Mouse (Mus musculus): Measurements from ENCODE around the gene Rexo1.

Gene Rexo1

GRCm38 (mm10) chr10:80585581-80585980 is 24.2 kb upstream of the Rexo1 start:
- intact Hi-C loops (cut with DNase I): no loop called here

DNA sequence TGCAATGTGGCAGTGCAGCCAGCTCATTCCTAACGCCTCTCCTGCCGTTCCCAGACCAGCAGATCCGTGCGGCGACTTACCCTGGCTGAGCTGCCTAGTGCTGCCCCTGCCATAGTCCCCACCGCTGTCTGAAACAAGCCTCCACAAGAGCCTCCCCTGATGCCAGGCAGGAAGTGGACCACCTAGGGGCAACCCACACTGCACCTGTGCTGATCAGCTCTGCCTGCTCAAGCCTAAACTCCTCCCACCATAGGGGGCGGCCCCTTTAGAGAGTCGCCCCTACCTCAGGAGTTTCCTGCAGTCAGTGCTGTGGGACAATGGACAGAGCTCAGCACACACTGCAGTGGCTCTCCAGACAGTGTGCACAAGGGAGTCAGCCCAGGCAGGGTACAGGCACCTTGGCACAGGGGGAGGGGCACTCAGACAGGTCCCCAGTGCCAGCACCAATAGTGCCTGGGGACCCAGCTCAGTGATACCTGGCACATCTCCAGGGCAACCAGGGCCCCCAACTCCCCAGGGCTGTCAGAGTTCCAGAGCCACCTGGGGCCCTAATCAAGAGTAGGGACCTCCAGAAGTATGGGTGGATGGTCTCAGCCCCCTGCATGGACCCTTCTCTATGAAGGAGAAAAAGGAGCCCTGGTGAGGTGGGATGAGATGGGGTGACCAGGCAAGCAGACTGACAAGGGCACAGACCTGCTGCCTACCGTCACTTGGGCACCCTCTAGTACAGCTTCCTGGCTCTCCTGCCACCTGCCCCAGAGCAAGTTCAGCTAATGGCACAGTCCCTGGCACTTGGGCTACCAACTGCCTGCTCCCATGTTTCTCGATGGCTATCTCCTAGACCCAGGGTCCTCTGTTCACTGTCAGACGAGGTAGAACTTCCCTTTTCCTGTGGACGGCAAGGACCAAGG is 23.5 kb upstream of the Rexo1 start:
- intact Hi-C loops (cut with DNase I): no loop called here

- intact Hi-C loops (cut with DNase I): no loop called here
Measured at GRCm38 (mm10) chr10:80584045-80584488, 22.7 kb upstream of the Rexo1 start.

DNA sequence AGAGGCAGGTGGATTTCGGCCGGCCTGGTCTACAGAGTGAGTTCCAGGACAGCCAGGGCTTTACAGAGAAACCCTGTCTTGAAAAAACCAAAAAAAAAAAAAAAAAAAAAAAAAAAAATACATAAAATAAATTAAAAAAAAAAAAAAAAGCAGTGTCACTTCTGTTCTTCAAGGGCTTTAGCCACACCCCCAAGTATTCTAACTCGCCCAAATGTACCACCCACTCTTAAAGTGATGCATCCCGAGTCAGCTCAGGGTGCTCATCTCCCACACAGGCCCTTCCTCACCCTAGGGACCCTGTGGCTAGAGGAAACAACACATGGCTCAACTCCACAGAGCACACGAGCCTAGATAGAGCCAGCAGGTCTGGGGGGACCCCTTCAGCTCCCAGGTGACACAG is 21.7 kb upstream of the Rexo1 start:
- intact Hi-C loops (cut with DNase I): no loop called here

GRCm38 (mm10) chr10:80578911-80579310 is 17.6 kb upstream of the Rexo1 start:
- intact Hi-C loops (cut with DNase I): loop anchor here (5.0 kb wide), 2 partner anchors 43 to 108 kb away; partner anchors contain the start of gene Csnk1g2

DNA sequence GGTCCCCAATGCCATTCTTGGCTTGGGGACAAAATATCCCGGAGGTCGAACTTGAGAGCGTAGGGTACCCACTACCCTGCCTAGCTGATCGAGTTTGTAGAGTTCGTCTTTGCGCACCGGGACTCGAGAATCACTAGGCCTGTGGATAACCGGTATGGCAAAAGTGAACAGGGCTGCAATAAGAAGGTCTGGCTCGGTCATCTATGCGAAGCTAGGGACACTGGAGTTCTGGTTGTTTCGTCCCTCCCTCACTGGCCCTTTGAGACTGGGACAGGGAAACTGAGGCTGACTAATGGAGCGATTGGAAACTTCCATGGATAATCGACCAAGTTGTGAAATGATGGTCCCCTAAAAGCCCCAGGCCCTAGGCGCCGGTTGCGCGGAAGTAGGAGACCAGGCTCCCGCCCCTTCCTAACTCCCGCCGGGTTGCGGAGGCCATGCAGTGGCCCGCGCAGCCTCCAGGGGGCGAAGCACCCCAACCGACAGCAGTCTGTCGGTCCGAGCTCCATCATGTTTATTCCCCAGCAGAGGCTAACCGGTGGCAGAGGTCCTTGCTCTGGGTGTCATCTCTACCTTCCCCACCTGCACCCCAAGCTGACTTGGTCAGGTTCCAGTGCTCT is 16.9 kb upstream of the Rexo1 start:
- intact Hi-C loops (cut with DNase I): loop anchor here (5.0 kb wide), 2 partner anchors 44 to 109 kb away; partner anchors contain the start of gene Csnk1g2

DNA sequence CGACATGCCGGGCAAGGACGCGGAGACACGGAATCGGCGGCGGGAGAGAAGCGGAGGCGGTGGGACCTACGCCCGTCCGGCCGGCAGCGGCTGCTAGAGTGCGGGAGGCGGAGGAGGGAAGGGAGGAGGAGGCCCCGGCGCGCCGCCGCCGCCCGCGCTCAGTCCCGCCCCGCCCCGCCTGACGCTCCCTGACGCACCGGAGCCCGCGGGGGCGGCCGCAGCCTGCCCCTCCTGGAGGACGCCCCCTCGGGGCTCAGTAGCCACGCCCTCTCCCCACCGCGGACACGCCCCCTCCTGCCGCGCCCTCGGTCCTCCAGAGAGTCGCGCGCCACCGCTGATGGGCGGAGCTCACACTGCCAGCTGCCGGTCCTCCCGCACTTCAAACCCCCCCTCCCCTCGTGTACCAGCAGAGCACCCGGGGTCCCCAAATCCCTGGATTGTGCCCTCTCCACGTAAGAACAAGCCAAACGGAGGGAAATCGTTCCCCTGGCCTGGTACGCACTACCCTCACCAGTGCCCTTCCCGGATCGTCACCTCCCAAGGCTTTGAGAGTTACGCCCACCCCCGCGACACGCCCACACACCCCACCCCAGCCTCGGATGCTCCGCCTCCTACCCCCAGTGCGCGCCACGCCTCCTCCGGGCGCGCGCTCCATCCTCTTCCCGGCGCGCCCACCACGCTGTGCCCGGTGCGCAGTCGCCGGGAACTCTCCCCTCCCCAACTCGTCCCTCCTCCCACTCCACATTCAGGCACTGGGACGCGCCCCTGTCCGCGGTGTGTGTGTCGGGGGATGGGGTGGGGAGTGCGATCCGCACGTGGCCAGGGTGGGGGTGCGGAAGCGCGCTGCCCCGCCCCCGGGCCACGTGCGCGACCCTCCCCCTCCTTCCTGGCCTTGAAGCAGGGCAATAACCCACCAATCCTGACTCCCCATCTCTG is 16.1 kb upstream of the Rexo1 start, which contains the start of gene Klf16:
Gene Klf16 (minus strand): TSS at position 127 of the 936 bp plus-strand sequence.
- intact Hi-C loops (cut with DNase I): loop anchor here (5.0 kb wide), 2 partner anchors 45 to 110 kb away; partner anchors contain the start of gene Csnk1g2

DNA sequence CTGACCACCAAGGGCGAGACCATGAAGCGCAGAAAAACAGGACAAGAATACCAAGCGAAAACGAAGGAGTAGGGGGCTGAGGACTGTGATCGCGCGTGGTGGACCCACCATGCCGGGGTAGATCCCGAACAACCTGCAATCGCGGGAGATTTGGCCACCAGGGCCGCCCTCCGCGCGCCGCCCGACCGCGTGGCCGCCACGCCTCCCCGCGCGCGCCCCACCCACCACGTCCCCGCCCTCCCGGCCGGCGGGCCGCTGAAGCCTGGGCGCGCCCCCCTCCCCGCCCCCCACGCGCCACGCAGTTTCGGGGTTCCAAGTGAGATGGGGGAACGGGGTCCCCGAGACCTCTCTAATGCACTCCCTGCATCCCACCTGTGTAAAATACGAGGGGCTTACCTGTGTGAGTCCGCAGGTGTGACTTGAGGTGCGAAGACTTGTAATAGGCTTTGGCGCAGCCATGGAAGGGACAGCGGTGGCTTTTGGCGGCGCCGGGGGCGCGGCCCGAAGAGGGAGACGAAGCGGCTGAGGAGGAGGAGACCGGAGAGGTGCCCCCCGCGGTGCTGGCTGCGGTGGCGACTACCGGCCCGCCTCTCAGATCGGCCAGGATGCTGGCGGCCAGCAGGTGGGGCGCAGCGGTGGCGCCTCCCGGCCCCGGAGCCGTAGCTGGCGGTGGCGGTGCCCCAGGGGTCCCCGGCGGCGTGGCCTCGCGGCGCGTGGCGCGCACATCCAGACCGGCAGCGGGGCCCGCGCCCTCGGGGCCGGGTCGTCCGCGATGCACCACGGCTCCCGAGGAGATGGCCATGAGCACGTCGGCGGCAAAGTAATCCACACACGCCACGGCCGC is 15.2 kb upstream of the Rexo1 start:
- intact Hi-C loops (cut with DNase I): loop anchor here (5.0 kb wide), 2 partner anchors 46 to 111 kb away; partner anchors contain the start of gene Csnk1g2

- intact Hi-C loops (cut with DNase I): loop anchor here (5.0 kb wide), 2 partner anchors 46 to 111 kb away; partner anchors contain the start of gene Csnk1g2
Measured at GRCm38 (mm10) chr10:80575925-80576324, 14.6 kb upstream of the Rexo1 start.

DNA sequence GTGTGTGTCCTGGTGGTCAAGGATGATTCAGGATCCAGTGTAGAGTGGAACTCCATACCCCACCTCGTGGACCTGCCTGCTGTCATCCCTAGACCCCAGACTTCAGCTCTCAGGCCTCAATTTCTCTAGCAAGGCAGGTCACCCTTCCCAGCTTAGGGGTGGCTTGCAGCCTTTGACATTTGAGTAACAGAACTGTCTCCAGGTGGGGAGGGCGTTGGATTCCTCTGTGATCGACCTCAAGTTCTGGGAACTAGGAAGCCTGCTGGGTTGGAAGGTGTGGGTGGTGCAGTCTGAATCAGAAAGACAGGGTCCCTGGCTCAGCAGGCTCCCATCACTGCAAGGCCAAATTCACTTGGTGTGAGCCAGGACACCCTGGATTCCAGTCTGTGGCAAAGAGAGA is 13.5 kb upstream of the Rexo1 start:
- intact Hi-C loops (cut with DNase I): loop anchor here (5.0 kb wide), 2 partner anchors 47 to 112 kb away; partner anchors contain the start of gene Csnk1g2

GRCm38 (mm10) chr10:80573944-80574343 is 12.6 kb upstream of the Rexo1 start:
- intact Hi-C loops (cut with DNase I): no loop called here

GRCm38 (mm10) chr10:80572477-80572876 is 11.1 kb upstream of the Rexo1 start:
- intact Hi-C loops (cut with DNase I): no loop called here

DNA sequence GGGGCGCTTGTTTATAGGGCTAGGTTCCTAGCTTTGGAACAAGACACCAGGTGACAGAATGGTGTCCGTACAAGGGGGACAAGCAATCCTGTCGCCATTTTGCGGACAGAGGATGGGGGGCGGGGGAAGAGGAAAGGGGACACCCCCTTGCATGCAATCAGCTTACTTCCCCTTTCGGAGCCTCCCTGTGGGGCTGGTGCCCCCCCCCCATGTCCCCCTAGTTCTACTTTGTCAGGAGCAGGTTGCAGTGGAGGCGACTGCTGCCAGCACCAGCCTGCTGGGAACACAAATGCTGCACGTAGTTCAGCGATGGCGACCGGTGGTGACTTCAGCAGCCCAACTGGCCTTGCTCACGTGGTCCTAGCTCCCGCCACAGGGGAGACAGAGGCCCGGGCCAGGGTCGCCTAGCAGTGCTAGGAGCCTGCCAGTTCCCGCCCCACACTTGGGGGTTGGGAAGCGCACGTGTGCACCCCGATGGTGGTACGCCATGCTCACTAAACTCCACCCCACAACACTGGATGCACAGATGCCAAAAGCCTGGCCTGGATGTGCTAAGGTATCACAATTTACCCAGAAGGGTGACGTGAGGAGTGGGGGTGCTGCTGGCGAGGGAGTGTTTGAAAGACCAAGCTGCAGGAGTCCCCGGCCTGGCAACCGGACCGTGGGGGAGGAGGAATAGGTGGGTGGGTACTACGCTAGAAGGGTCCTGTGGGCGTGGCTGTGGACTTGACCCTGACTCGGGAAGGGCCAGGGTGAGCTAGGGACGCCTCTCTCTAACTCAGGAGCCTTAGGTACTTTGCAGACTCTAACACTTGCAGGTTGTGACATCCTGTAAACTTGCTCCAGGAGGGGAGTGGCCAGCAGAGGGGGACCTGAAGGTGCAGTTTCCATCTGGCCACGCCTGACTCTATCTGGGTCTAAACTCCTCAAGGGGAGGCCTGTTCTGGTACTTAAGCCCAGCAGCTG is 9.8 kb upstream of the Rexo1 start:
- intact Hi-C loops (cut with DNase I): no loop called here

DNA sequence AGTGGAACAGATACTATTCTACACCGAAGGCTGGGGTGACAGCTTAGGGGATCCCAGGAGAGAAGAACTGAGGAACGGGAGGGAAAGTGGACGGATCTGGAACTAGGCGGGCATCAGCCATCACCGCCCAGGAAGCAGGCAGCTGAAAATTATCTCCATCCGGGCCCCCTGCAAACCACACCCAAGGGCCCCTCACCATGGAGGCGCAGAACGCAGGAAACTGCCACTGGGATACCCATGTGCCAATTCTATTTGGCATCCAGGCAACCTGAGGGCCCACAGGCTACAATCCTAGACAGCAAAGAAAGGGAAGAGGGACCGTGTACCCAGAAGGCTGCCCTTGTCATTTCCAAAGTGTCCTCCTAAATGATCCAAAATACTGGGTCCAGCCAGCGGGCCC is 9.1 kb upstream of the Rexo1 start:
- intact Hi-C loops (cut with DNase I): no loop called here

GRCm38 (mm10) chr10:80569664-80570066 is 8.3 kb upstream of the Rexo1 start:
- intact Hi-C loops (cut with DNase I): no loop called here

DNA sequence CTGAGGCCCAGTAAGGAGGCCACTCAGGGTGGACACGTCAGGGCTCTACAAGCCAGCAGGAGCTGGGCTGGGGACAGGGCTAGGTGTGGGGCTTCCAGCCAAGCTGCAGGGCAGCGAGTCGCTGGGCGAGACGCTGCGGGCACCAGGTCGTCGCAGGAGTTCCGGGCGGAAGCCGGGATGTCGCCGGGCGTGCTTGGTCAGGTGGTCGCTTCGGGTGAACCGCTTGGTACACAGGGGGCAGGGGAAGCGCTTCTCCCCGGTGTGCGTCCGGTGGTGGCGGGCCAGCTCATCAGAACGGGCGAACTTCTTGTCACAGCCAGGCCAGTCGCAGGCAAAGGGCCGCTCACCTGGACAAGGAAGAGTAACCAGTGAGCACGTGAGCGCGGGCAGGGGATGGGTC is 7.5 kb upstream of the Rexo1 start:
- intact Hi-C loops (cut with DNase I): no loop called here

- intact Hi-C loops (cut with DNase I): no loop called here
Measured at GRCm38 (mm10) chr10:80566375-80567092, 5.2 kb upstream of the Rexo1 start.

DNA sequence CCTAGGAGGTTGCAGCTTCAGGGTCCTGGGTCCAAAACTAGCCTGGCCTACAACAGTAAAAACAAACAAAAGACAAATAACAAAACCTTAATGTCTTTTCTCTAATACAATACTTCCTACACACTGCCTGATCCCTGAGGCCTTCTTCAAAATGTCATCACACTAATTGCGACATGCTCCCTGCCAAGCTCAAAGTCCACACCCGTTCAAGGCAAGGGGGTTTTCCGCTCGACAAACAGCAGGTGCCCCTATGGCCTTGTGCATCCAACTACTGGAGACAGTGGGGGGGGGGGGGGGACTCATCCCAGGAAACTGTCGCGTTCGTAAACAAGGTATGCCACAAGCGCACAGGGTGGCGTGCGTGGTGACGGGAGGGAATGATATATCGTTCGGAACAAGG is 739 bp downstream of the Rexo1 start:
- intact Hi-C loops (cut with DNase I): no loop called here

All from adrenal gland (tissue).